Mouse (Mus musculus) brain, adult 2 months (tissue): Measurements from ENCODE around the gene Abtb2.

ENCODE experiments used
- DNase-seq: peaks from one replicate; pipeline ENCODE4 v3.0.0; 2011; ENCODE audit warnings: low read depth, low spot score

Abtb2 gene

GRCm38 (mm10) chr2:103584093-103584492, 18.0 kb downstream of the Abtb2 start:
- DNase-seq = no peak

DNA sequence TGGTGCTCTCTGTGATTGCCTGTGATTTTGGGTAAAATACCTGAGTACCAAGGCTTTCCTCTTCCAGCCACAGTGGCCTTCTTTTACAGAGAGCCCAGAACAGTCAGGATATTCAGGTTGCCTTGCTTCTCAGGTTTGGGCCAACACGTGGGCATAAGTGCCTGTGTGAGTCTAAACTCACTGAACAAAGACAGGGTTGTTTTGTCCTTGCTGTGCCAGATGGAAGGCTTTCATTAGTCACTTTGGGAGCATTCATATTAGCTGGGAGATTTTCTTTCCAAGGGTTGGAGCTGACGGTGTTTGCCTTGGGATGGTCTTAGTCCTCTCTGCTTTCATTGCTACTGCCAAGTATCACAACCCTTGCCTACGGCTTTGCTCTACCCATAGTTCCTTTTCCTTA, 20.3 kb downstream of the Abtb2 start:
- DNase-seq = no peak

DNA sequence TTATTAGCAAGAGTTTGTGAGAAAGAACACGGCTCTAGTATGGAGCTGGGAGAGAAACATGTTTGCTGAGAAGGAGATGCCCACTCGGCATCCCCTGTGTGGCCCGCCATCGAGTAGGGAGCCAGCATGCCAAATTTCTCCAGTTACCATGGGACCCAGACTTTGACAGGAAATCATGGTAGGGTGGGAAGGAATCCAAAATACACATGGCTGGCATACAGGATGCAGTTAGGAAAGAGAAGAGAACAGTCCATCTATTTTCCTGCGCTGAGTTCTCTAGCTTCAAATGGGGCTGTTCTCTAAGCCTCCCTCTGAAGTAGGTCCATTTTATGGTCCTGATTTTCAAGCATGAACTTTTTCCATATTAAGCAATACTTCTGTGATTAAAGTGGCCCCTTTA, 22.7 kb downstream of the Abtb2 start:
- peak; percentile 26 for DNase-seq

- no peak for DNase-seq
Measured at GRCm38 (mm10) chr2:103589400-103589799, 23.3 kb downstream of the Abtb2 start.

DNA sequence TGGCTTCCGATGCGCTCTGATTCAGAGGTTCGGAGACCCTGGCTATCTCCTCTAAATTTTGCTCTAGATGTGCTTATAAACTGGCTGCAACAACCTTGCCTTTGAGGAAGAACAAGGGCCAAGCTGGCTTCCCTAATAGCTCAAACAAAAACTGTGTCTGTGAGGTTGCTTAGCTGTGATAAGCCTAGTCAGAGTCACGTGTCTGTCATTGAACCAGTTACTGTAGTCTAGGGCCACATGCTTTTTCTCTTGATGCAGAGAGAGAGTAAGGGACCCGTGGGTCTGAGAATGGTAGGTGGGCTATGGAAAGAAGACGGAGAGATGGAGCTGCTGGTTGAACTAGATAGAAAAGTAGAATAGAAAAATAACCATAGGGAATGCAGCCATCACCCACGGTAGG, 24.5 kb downstream of the Abtb2 start:
- DNase-seq = no peak

GRCm38 (mm10) chr2:103591742-103592590, 25.9 kb downstream of the Abtb2 start:
- DNase-seq = peak; percentile 86

- no peak for DNase-seq
Measured at GRCm38 (mm10) chr2:103592591-103592929, 26.4 kb downstream of the Abtb2 start.

- no peak for DNase-seq
Measured at GRCm38 (mm10) chr2:103594592-103595011, 28.5 kb downstream of the Abtb2 start.

DNA sequence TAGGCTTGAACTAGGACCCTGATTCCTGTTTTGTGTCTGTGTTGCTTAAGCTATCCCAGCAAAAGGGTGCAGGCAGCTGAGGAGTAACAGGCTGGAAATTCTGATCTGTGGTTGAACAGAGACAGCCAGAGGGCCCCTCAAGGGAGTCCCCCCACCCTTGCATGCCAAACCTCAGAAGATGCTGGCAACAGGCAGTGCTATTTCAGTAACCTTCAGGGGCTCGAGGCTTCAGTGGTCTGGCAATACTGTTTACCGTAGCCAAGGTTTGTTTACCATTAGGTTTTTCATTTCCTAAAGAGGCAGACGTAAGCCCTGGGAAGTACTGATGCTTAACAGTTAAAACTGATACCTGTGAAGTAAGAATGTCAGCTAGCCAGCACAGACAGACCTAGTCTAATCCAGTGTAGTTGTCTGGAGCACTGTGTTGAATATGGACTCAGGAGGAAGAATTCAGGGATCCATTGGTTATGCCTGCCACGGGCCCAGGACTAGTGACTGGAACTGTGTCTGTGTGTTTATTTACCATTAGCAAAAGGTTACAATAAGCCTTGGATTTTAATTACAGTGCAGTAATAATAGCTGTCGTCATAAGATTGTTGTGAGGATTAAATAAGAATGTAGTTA, 29.0 kb downstream of the Abtb2 start:
- DNase-seq = peak; percentile 23

DNA sequence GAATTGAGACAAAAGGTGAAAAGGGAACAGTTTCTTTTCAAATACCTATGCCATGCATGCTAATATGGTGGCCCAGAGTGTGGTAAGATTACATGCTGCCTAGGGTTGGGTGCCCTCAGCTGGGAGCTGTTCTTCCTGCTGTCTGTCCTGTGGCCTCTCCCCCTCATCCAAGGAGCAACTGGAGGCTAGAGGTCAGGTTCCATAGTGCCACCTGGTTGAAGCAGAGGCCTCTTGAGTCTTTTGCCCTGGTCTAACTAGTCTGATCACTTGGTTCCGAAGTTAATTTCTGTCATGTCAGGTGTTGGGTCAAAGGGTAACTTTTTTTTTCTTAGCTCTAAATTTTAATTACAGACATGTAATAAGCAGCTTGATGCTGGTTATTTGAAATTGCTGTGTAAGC, 33.2 kb downstream of the Abtb2 start:
- DNase-seq = no peak

DNA sequence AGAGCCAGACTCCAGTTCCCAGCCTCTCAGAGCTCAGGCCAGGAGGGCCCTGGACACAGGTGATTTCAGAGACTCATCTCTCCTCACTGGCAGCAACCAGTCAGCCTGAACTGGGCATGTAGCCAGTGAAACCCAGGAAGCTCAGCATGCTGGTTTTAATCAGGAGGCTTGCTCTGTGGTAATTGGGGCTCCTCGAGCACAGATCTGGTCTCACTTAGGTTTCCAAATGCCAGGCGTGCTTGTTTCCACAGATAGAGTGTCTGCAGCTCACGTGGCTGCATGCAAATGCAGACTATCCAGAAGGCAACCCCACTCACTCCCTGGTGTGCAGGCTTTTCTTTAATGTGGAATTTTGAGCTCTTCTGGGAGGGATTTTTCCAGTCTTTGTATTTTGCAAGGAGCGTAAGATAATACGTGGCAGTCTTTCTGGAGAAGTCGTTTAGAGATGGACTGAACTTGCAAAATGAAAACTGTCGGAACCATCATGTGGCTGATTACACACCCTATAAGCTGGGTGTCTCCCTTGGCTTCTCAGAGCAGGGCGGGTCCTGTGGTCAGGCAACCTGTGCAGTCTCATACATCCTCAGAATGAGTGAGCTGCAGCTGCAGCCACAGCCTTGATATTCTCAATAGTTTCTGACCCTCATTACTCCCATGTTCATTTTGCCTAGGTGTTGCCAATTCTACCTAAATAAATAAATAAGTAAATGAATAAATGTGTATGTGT, 34.2 kb downstream of the Abtb2 start:
- DNase-seq = peak; percentile 75

GRCm38 (mm10) chr2:103601126-103601525, 35.0 kb downstream of the Abtb2 start:
- DNase-seq = no peak

- DNase-seq = no peak
Measured at GRCm38 (mm10) chr2:103601531-103601930, 35.4 kb downstream of the Abtb2 start.

GRCm38 (mm10) chr2:103603209-103603608, 37.1 kb downstream of the Abtb2 start:
- no peak for DNase-seq

GRCm38 (mm10) chr2:103603869-103604268, 37.8 kb downstream of the Abtb2 start:
- no peak for DNase-seq

GRCm38 (mm10) chr2:103605805-103606498, 39.8 kb downstream of the Abtb2 start:
- DNase-seq = no peak

DNA sequence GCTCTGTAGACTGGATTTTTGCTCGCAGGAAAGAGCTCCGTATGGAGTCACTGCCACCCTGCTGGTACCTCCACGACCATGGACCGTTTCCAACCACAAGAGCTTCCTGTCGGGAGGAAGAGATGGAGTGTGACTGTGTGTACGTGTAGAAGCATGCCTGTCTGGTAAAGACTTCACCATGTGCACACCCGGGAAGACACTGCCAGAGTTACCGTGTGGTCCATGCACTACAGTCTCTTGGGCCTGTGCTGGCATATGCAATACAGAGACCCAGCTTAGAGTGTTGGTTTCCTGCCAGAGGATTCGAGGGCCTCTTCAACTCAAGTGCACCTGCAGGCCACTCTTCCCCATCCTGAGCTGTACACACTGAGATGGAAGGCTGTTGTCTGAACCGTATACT, 41.8 kb downstream of the Abtb2 start:
- DNase-seq = peak; percentile 55

GRCm38 (mm10) chr2:103608947-103609346, 42.8 kb downstream of the Abtb2 start:
- no peak for DNase-seq

GRCm38 (mm10) chr2:103609499-103609898, 43.4 kb downstream of the Abtb2 start:
- peak; percentile 90 for DNase-seq

- peak; percentile 43 for DNase-seq
Measured at GRCm38 (mm10) chr2:103610831-103611535, 44.9 kb downstream of the Abtb2 start.

DNA sequence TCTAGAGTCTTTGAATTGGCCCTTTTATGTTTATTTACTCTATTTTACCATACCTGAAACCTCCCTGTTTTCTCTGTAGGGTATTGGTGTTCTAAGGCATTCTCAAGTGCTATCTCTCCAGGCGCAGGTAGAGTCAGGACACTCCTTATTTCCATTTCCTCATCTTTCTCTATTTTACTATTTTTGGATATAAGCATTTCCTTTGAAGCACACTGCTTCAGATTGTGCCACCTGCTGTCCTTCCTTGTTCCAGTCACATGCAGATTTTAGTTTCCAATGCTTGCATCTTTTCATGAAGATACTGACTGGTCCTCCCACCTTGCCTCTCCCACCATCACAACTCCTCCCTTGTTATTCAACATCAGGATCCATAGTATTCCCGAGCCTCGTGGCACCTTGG, 47.8 kb downstream of the Abtb2 start:
- DNase-seq = no peak
